Mouse (Mus musculus): ENCODE measurements around the gene Zmynd8.

GRCm38 (mm10) chr2:165741526-165742050 lies 157.2 kb downstream of the Zmynd8 start:
- TF ChIP-seq GATA1 (IDR thresholded peaks at IDR 0.05; ENCODE audit: borderline replicate concordance, low read length) (no peak), FLI1 (IDR thresholded peaks at IDR 0.05; ENCODE audit: low read length) (no peak)
